Mouse (Mus musculus): ENCODE results near the gene Rab37. TPM values are rescaled to one million over a fixed set of nuclear protein-coding genes. Genes with fewer than 3 reads are reported as not detected.

The Rab37 gene
- polyA plus RNA-seq, 1 experiment from 2014 or later: 2.3 TPM

DNA sequence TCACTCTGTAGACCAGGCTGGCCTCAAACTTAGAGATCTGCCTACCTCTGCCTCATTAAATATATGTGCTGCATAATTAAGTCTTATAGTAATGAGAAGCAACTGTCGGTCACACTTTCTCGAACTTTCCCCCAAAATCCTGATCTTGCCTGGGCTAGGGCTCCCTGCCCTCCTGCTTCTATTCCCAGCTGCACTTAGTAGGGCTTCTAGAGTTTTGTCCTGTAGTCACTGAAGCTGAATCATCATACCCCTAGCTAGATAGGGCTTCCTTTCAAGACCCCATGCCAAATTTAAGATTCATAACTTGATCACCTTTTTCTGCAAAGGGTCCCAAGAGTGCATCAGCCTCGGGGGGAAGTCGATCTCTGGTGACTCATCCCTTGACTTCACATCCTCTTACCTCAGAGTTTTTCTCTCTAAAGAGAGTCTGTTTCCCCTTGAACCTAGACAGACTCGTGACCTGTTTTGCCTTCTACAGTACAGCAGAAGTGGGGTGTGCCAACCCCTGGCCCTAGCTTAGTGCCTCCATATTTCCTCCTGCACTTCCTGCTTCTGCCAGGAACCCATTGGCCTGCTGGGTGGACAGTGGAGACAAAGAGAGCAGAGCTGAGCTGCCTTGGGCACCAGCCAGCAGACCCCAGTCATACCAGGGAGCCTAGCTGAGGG is 47.5 kb downstream of the Rab37 start:
- H3K4me1 ChIP-seq (ENCODE audit: control insufficient read depth, insufficient read depth, low read length): no peaks in the 10 kb centered on the region
- no peak for ATAC-seq (ENCODE audit: insufficient read depth, low FRiP score)
- H3K4me3 ChIP-seq (replicated peaks; ENCODE audit: low read length): no peak overlapping the region
- H3K36me3 ChIP-seq (ENCODE audit: control insufficient read depth, insufficient read depth, low read length): no peaks in the 10 kb centered on the region
- no peaks in the 10 kb centered on the region for H3K27me3 ChIP-seq (ENCODE audit: control insufficient read depth, insufficient read depth, low read length)
- no peak overlapping the region for H3K27ac ChIP-seq (ENCODE audit: low read length)
- H3K9ac ChIP-seq (ENCODE audit: low read length): no peak overlapping the region
- WGBS: 73% methylated on average over 5 of the region's 5 CpGs
- no peaks in the 10 kb centered on the region for H3K9me3 ChIP-seq (replicated peaks; ENCODE audit: control insufficient read depth, low read length)
- H3K4me2 ChIP-seq (ENCODE audit: low read depth, low read length): no peak overlapping the region

DNA sequence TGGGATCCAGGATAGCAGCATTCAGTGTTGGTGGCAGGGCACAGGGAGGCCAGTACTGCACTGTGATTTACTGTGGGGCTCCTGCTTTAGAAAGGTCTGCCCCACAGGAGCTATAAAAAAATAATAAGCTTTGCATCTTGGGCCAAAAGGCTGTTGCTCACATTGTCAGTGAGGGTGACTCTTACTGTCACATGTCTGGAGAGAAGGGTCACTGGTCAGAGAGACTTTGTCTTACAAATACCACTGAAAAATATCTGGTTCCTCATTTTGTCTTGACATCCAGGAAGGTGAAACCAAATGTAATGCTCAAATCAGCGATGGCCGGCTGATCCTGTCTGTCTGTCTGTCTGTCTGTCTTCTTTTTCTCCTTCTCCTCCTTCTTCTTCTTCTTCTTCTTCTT is 50.7 kb downstream of the Rab37 start:
- Histone ChIP-seq H3K9ac (ENCODE audit: low read length) (no peak overlapping the region), H3K36me3 (ENCODE audit: control insufficient read depth, insufficient read depth, low read length) (no peaks in the 10 kb centered on the region), H3K4me2 (ENCODE audit: low read depth, low read length) (no peak overlapping the region), H3K4me3 (replicated peaks; ENCODE audit: low read length) (no peak overlapping the region), H3K27ac (ENCODE audit: low read length) (no peak overlapping the region), H3K9me3 (replicated peaks; ENCODE audit: control insufficient read depth, low read length) (no peaks in the 10 kb centered on the region), H3K4me1 (ENCODE audit: control insufficient read depth, insufficient read depth, low read length) (no peaks in the 10 kb centered on the region), H3K27me3 (ENCODE audit: control insufficient read depth, insufficient read depth, low read length) (no peaks in the 10 kb centered on the region)
- WGBS: 84% methylated on average over 2 of the region's 2 CpGs
- no peak for ATAC-seq (ENCODE audit: insufficient read depth, low FRiP score)

DNA sequence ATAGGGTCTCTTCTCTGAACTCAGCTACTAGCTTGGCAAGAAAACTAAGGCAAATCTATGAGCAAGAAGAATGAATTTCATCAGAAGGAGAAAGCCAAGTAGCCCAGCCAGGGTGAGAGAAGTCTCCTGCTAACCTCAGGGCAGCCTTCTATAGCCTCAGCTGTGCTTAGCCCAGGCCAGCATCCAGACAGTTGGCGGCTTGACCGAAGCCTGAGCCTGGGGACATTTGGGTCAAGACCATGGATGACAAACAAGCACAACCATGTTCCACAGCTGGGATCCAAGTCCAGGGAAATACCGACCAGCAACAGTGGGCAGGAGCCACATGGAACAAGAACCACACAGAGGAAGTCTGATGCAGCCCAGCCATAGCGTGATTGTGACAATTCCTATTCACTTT is 56.6 kb downstream of the Rab37 start:
- Histone ChIP-seq H3K9me3 (replicated peaks; ENCODE audit: control insufficient read depth, low read length) (0 out of 2 replicates have a peak, but pooled peaks cover 4% of the 10 kb centered on the region), H3K36me3 (ENCODE audit: control insufficient read depth, insufficient read depth, low read length) (no peaks in the 10 kb centered on the region), H3K9ac (ENCODE audit: low read length) (no peak overlapping the region), H3K27me3 (ENCODE audit: control insufficient read depth, insufficient read depth, low read length) (no peaks in the 10 kb centered on the region), H3K4me1 (ENCODE audit: control insufficient read depth, insufficient read depth, low read length) (no peaks in the 10 kb centered on the region), H3K4me3 (replicated peaks; ENCODE audit: low read length) (no peak overlapping the region), H3K27ac (ENCODE audit: low read length) (no peak overlapping the region), H3K4me2 (ENCODE audit: low read depth, low read length) (no peak overlapping the region)
- ATAC-seq (ENCODE audit: insufficient read depth, low FRiP score): no peak
- 85% methylated on average over 4 of the region's 4 CpGs for WGBS

DNA sequence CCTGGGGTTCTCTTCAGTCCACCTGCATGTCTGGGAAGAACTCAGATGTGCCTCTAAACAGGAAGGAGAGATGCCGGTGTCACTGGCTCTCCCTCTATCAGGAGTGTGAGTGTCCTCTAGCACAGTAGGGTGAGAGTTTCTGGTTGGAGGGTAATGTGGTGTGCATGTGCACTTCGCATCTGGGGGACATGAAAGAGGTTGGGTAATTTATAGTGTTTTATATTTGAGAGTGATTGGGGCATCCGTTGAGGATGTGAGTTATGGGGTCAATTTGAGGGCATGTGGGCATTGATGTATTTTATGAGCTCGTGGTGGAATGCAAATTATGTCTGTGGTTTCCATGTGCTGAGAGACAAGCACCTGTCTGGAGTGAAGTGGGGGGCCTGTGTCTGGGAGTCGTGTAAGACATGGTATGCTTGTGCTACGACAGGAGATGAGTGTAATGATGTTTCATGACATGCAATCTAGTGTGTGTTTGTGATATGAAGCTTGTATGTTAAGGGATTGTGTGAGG is 59.6 kb downstream of the Rab37 start:
- Histone ChIP-seq H3K4me2 (ENCODE audit: low read depth, low read length) (no peak overlapping the region), H3K36me3 (ENCODE audit: control insufficient read depth, insufficient read depth, low read length) (no peaks in the 10 kb centered on the region), H3K9me3 (replicated peaks; ENCODE audit: control insufficient read depth, low read length) (0 out of 2 replicates have a peak, but pooled peaks cover 4% of the 10 kb centered on the region), H3K4me1 (ENCODE audit: control insufficient read depth, insufficient read depth, low read length) (no peaks in the 10 kb centered on the region; the same call in 1 of the 2 replicates), H3K9ac (ENCODE audit: low read length) (no peak overlapping the region), H3K4me3 (replicated peaks; ENCODE audit: low read length) (no peak overlapping the region), H3K27me3 (ENCODE audit: control insufficient read depth, insufficient read depth, low read length) (0 out of 2 replicates have a peak, but pooled peaks cover 7% of the 10 kb centered on the region), H3K27ac (ENCODE audit: low read length) (no peak overlapping the region)
- 56% methylated on average over 6 of the region's 6 CpGs for WGBS
- no peak for ATAC-seq (ENCODE audit: insufficient read depth, low FRiP score)

DNA sequence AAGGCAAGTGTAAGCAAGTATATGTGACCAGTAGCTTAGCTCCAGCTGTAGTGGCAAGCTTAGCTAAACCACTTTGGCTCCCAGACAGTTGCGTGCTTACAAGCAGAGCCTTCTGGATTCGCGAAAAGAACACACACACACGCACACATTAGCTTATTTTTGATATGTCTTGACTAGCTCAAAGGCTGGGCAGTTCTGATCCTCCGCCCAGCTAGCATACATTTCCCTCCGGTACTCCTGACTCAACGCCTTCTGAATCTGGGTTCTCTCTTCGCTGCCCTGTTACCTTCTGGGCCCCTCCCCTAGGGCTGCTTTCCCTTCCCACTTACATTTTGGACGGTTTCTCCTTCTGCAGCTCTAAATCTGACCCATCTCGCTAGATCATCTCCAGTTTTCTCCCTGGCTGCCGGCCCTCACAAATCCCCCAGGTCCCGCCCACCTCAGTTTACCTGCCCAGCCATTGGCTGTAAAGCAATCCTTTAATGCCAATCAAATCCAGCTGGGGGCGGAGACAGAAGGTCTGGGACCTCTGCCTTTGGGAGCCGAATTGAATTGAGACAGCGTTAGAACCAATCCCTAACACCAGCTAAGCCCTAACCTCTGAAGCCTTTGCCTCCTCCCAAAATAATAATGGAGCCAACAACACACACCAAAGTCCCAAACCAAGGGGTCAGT is 60.7 kb downstream of the Rab37 start:
- peak overlapping the region; percentile 30 for H3K4me3 ChIP-seq (replicated peaks; ENCODE audit: low read length)
- no peaks in the 10 kb centered on the region for H3K36me3 ChIP-seq (ENCODE audit: control insufficient read depth, insufficient read depth, low read length)
- 0 out of 2 replicates have a peak, but pooled peaks cover 4% of the 10 kb centered on the region for H3K9me3 ChIP-seq (replicated peaks; ENCODE audit: control insufficient read depth, low read length)
- peak overlapping the region; percentile 54 for H3K4me2 ChIP-seq (ENCODE audit: low read depth, low read length)
- 0 out of 2 replicates have a peak, but pooled peaks cover 7% of the 10 kb centered on the region for H3K27me3 ChIP-seq (ENCODE audit: control insufficient read depth, insufficient read depth, low read length)
- 4% methylated on average over 15 of the region's 15 CpGs for WGBS
- peak; percentile 53; the same call in 1 of the 2 replicates for ATAC-seq (ENCODE audit: insufficient read depth, low FRiP score)
- H3K4me1 ChIP-seq (ENCODE audit: control insufficient read depth, insufficient read depth, low read length): no peaks in the 10 kb centered on the region; the same call in 1 of the 2 replicates
- H3K27ac ChIP-seq (ENCODE audit: low read length): no peak overlapping the region
- no peak overlapping the region for H3K9ac ChIP-seq (ENCODE audit: low read length)

DNA sequence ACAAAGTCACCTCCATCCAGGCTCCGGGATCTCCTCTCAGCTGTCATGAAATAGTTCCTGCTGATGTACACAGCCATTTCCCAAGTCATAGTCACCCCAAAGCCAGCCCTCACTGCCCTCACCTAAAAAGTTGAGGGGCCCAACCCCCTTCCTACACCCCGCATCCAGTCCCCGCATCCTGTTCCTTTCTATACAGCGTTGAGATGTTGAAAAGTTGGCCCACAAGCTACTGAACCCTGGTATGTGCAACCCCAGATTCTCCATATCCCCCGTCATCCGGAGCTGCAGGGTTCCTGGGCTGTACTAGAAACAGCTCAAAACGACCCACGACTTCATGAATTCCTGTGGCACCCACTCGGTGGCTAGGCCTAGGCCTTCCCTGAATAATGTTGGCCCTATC is 61.9 kb downstream of the Rab37 start:
- ATAC-seq (ENCODE audit: insufficient read depth, low FRiP score): no peak
- 0 out of 2 replicates have a peak, but pooled peaks cover 7% of the 10 kb centered on the region for H3K27me3 ChIP-seq (ENCODE audit: control insufficient read depth, insufficient read depth, low read length)
- no peaks in the 10 kb centered on the region for H3K36me3 ChIP-seq (ENCODE audit: control insufficient read depth, insufficient read depth, low read length)
- H3K27ac ChIP-seq (ENCODE audit: low read length): no peak overlapping the region
- H3K4me1 ChIP-seq (ENCODE audit: control insufficient read depth, insufficient read depth, low read length): peaks cover 5% of the 10 kb centered on the region; the same call in 1 of the 2 replicates
- H3K4me2 ChIP-seq (ENCODE audit: low read depth, low read length): no peak overlapping the region
- H3K4me3 ChIP-seq (replicated peaks; ENCODE audit: low read length): no peak overlapping the region
- H3K9me3 ChIP-seq (replicated peaks; ENCODE audit: control insufficient read depth, low read length): 0 out of 2 replicates have a peak, but pooled peaks cover 4% of the 10 kb centered on the region
- 80% methylated on average over 9 of the region's 9 CpGs for WGBS
- H3K9ac ChIP-seq (ENCODE audit: low read length): 0 out of 2 replicates have a peak overlapping the region, but pooled peaks have one; percentile 51

DNA sequence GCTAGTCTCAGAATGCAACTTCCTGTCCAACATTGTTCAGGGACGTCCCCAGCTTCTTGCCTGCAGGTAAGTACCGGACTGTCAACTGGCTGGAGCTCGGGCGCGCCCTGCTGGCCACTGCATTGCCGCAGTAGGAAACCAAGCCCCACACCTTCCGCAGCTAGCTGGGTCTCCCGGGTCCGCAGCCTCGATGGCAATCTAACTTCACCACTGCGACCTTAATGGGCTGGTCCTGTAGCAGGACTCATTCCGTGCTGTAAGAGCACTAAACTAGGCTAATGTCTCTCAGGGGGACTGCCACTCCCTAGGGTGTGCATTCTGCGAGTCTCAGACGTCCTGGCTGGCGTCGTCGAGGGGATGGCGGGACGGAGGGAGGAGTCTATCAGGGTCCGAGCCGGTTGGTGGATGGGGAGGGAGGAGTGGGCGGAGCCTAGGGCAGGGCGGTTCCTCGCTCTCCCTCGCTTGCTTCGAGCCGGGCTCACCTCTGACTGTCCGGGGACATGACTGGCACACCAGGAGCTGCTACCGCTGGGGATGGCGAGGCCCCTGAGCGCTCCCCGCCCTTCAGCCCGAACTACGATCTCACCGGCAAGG is 62.6 kb downstream of the Rab37 start:
- Histone ChIP-seq H3K9ac (ENCODE audit: low read length) (peak overlapping the region; percentile 51), H3K27me3 (ENCODE audit: control insufficient read depth, insufficient read depth, low read length) (0 out of 2 replicates have a peak, but pooled peaks cover 7% of the 10 kb centered on the region), H3K9me3 (replicated peaks; ENCODE audit: control insufficient read depth, low read length) (0 out of 2 replicates have a peak, but pooled peaks cover 4% of the 10 kb centered on the region), H3K4me3 (replicated peaks; ENCODE audit: low read length) (peak overlapping the region; percentile 43), H3K27ac (ENCODE audit: low read length) (no peak overlapping the region), H3K36me3 (ENCODE audit: control insufficient read depth, insufficient read depth, low read length) (no peaks in the 10 kb centered on the region), H3K4me2 (ENCODE audit: low read depth, low read length) (peak overlapping the region; percentile 55), H3K4me1 (ENCODE audit: control insufficient read depth, insufficient read depth, low read length) (peaks cover 11% of the 10 kb centered on the region; the same call in 1 of the 2 replicates)
- peak; percentile 86 for ATAC-seq (ENCODE audit: insufficient read depth, low FRiP score)
- WGBS: under 1% methylated on average over 35 of the region's 35 CpGs

DNA sequence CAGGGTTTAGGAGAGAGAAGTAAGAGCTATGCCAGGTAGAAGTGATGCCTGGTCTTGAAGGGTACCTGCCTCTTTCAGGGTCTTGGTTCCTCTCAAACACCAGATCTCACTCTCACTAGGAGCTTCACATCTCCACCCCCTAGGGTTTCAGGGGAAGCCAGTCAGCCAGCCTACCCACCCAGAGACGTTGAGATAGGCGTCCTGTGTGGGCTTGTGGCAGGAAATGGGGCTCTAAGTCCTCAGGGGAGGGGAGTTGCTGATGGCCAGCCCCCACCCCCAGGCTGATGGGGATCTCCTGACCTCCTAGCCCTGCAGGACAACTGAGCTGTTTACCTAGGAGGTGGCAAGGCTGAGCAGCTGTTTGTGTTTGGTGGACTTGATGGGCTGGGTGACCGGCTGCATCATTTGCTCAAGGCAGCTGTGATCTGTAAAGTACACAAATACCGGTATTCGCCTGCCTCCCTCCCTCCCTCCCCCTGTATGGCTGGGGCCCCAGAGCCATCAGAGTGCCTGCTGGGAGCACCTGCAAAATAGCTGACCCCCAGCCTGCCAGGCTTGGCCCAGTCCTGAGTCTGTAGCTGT is 63.9 kb downstream of the Rab37 start:
- no peak for ATAC-seq (ENCODE audit: insufficient read depth, low FRiP score)
- 0 out of 2 replicates have a peak, but pooled peaks cover 7% of the 10 kb centered on the region for H3K27me3 ChIP-seq (ENCODE audit: control insufficient read depth, insufficient read depth, low read length)
- no peaks in the 10 kb centered on the region for H3K9me3 ChIP-seq (replicated peaks; ENCODE audit: control insufficient read depth, low read length)
- peaks cover 11% of the 10 kb centered on the region; the same call in 1 of the 2 replicates for H3K4me1 ChIP-seq (ENCODE audit: control insufficient read depth, insufficient read depth, low read length)
- H3K27ac ChIP-seq (ENCODE audit: low read length): no peak overlapping the region
- no peaks in the 10 kb centered on the region for H3K36me3 ChIP-seq (ENCODE audit: control insufficient read depth, insufficient read depth, low read length)
- no peak overlapping the region for H3K9ac ChIP-seq (ENCODE audit: low read length)
- no peak overlapping the region for H3K4me3 ChIP-seq (replicated peaks; ENCODE audit: low read length)
- 4% methylated on average over 5 of the region's 5 CpGs for WGBS
- H3K4me2 ChIP-seq (ENCODE audit: low read depth, low read length): no peak overlapping the region

Measured in stomach, embryonic 16.5 days (tissue).